Mouse (Mus musculus) neural tube, embryonic 15.5 days (tissue): ENCODE results near the gene Gm49361. TPM values are rescaled to one million over a fixed set of nuclear protein-coding genes. Genes with fewer than 3 reads are reported as not detected.

Source experiments
- ATAC-seq: fragments of 200-750 bp; cut with Nextera tagmentation; 2 replicates; pipeline ENCODE4 v1.8.0; 2017; ENCODE audit warnings: mild to moderate bottlenecking, moderate TSS enrichment, moderate library complexity; ENCODE audit not compliant: low FRiP score
- H3K27ac ChIP-seq: fragments of 300-500 bp; sonication (generic); replicated peaks from 2 replicates; pipeline ENCODE4 v1.5.1; 2015; ENCODE audit warnings: mild to moderate bottlenecking, inconsistent platforms
- H3K27me3 ChIP-seq: fragments of 300-500 bp; sonication (generic); replicated peaks from 2 replicates; pipeline ENCODE4 v1.6.1; 2015; ENCODE audit warnings: inconsistent platforms
- H3K36me3 ChIP-seq: fragments of 300-500 bp; sonication (generic); 2 replicates; pipeline ENCODE4 v1.6.1; 2015; ENCODE audit warnings: inconsistent platforms
- H3K4me1 ChIP-seq: fragments of 300-500 bp; sonication (generic); 2 replicates; pipeline ENCODE4 v1.6.1; 2015; ENCODE audit warnings: inconsistent platforms
- H3K4me2 ChIP-seq: fragments of 300-500 bp; sonication (generic); 2 replicates; pipeline ENCODE4 v1.6.1; 2015; ENCODE audit warnings: inconsistent platforms, mild to moderate bottlenecking, moderate library complexity
- H3K4me3 ChIP-seq: fragments of 300-500 bp; sonication (generic); replicated peaks from 2 replicates; pipeline ENCODE4 v1.5.1; 2015; ENCODE audit warnings: mild to moderate bottlenecking, inconsistent platforms
- H3K9ac ChIP-seq: fragments of 300-500 bp; sonication (generic); replicated peaks from 2 replicates; pipeline ENCODE4 v1.6.1; 2015; ENCODE audit warnings: mild to moderate bottlenecking, inconsistent platforms
- H3K9me3 ChIP-seq: fragments of 300-500 bp; sonication (generic); replicated peaks from 2 replicates; pipeline ENCODE4 v1.6.1; 2016; ENCODE audit warnings: inconsistent platforms
- WGBS: fragments of 180-500 bp; shearing (Covaris S2); methylation state at CpG from one replicate; pipeline ENCODE4 v1.1.7; 2015; ENCODE audit warnings: mixed read lengths; 5-methylcytosine and 5-hydroxymethylcytosine counted together
- polyA plus RNA-seq: library from polyadenylated mRNA; unstranded; fragments of >200 nt; fragmentation: Nextera tagmentation; extraction: Ambion mirVana; gene quantifications from 2 replicates; pipeline ENCODE4 v1.2.1, GENCODE M21; 2015

The Gm49361 gene
- polyA plus RNA-seq, result not detected in 2 replicates

- under 1% methylated on average over 66 of the region's 68 CpGs for WGBS
- H3K9ac ChIP-seq, result peak within 1 kb of the TSS; percentile 84
- no peaks in the 10 kb centered on the region for H3K27me3 ChIP-seq
- H3K9me3 ChIP-seq, result no peaks in the 10 kb centered on the region
- H3K4me2 ChIP-seq, result peak within 1 kb of the TSS; percentile 92
- peak within 1 kb of the TSS; percentile 87 for H3K4me3 ChIP-seq
- H3K36me3 ChIP-seq, result no peaks in the 10 kb centered on the region
- ATAC-seq, result peak; percentile 92
- peak within 1 kb of the TSS; percentile 85 for H3K27ac ChIP-seq
- H3K4me1 ChIP-seq, result peaks cover 29% of the 10 kb centered on the region
Observed at GRCm38 (mm10) chr14:57746001-57746771, at the start of gene Gm49361. Gene Gm49361, minus strand, starts transcription at chr14:57746103.

- H3K27ac ChIP-seq, result no peak overlapping the region
- no peak overlapping the region for H3K9ac ChIP-seq
- H3K9me3 ChIP-seq, result no peaks in the 10 kb centered on the region
- H3K4me3 ChIP-seq, result no peak overlapping the region
- no peak overlapping the region for H3K4me2 ChIP-seq
- no peaks in the 10 kb centered on the region for H3K27me3 ChIP-seq
- H3K36me3 ChIP-seq, result no peaks in the 10 kb centered on the region
- WGBS, result 87% methylated on average over 4 of the region's 4 CpGs
- ATAC-seq, result no peak
- H3K4me1 ChIP-seq, result no peaks in the 10 kb centered on the region
Observed at GRCm38 (mm10) chr14:57791171-57791570, 45.3 kb upstream of the Gm49361 start.

- H3K36me3 ChIP-seq, result no peaks in the 10 kb centered on the region
- WGBS, result 90% methylated on average over 9 of the region's 9 CpGs
- no peak overlapping the region for H3K4me3 ChIP-seq
- no peaks in the 10 kb centered on the region for H3K27me3 ChIP-seq
- no peaks in the 10 kb centered on the region for H3K4me1 ChIP-seq
- no peak overlapping the region for H3K9ac ChIP-seq
- ATAC-seq, result no peak
- H3K27ac ChIP-seq, result no peak overlapping the region
- no peak overlapping the region for H3K4me2 ChIP-seq
- no peaks in the 10 kb centered on the region for H3K9me3 ChIP-seq
Observed at GRCm38 (mm10) chr14:57789759-57790158, 43.9 kb upstream of the Gm49361 start.

- no peaks in the 10 kb centered on the region for H3K36me3 ChIP-seq
- H3K4me2 ChIP-seq, result no peak overlapping the region
- no peaks in the 10 kb centered on the region for H3K9me3 ChIP-seq
- H3K27ac ChIP-seq, result no peak overlapping the region
- no peak for ATAC-seq
- H3K4me3 ChIP-seq, result no peak overlapping the region
- 77% methylated on average over 2 of the region's 2 CpGs for WGBS
- no peak overlapping the region for H3K9ac ChIP-seq
- H3K27me3 ChIP-seq, result no peaks in the 10 kb centered on the region
- H3K4me1 ChIP-seq, result no peaks in the 10 kb centered on the region
Observed at GRCm38 (mm10) chr14:57789311-57789710, 43.4 kb upstream of the Gm49361 start.

- H3K9me3 ChIP-seq, result no peaks in the 10 kb centered on the region
- no peaks in the 10 kb centered on the region for H3K36me3 ChIP-seq
- H3K4me1 ChIP-seq, result no peaks in the 10 kb centered on the region
- no peak for ATAC-seq
- no peak overlapping the region for H3K9ac ChIP-seq
- no peak overlapping the region for H3K4me2 ChIP-seq
- 79% methylated on average over 4 of the region's 4 CpGs for WGBS
- H3K27ac ChIP-seq, result no peak overlapping the region
- H3K27me3 ChIP-seq, result no peaks in the 10 kb centered on the region
- H3K4me3 ChIP-seq, result no peak overlapping the region
Observed at GRCm38 (mm10) chr14:57787406-57787805, 41.5 kb upstream of the Gm49361 start.

- no peak for ATAC-seq
- Histone ChIP-seq H3K36me3 (no peaks in the 10 kb centered on the region), H3K27ac (no peak overlapping the region), H3K27me3 (no peaks in the 10 kb centered on the region), H3K4me2 (no peak overlapping the region), H3K4me1 (no peaks in the 10 kb centered on the region), H3K9ac (no peak overlapping the region), H3K4me3 (no peak overlapping the region), H3K9me3 (no peaks in the 10 kb centered on the region)
- 90% methylated on average over 6 of the region's 6 CpGs for WGBS
Observed at GRCm38 (mm10) chr14:57772157-57772815, 26.4 kb upstream of the Gm49361 start.

- Histone ChIP-seq H3K27me3 (no peaks in the 10 kb centered on the region), H3K4me2 (no peak overlapping the region), H3K36me3 (no peaks in the 10 kb centered on the region), H3K9ac (no peak overlapping the region), H3K4me1 (no peaks in the 10 kb centered on the region), H3K27ac (no peak overlapping the region), H3K4me3 (no peak overlapping the region), H3K9me3 (no peaks in the 10 kb centered on the region)
- WGBS, result 94% methylated on average over 5 of the region's 5 CpGs
- ATAC-seq, result no peak
Observed at GRCm38 (mm10) chr14:57769102-57769501, 23.2 kb upstream of the Gm49361 start.

- H3K36me3 ChIP-seq, result no peaks in the 10 kb centered on the region
- H3K9ac ChIP-seq, result no peak overlapping the region
- H3K4me1 ChIP-seq, result no peaks in the 10 kb centered on the region
- ATAC-seq, result no peak
- WGBS, result 51% methylated on average over 10 of the region's 10 CpGs
- H3K27me3 ChIP-seq, result no peaks in the 10 kb centered on the region
- H3K4me2 ChIP-seq, result no peak overlapping the region
- no peaks in the 10 kb centered on the region for H3K9me3 ChIP-seq
- no peak overlapping the region for H3K4me3 ChIP-seq
- no peak overlapping the region for H3K27ac ChIP-seq
Observed at GRCm38 (mm10) chr14:57760447-57761412, 14.8 kb upstream of the Gm49361 start.

GRCm38 (mm10) chr14:57758237-57758636, 12.3 kb upstream of the Gm49361 start, which contains the start of gene Lats2:
Gene Lats2, minus strand, starts transcription at chr14:57758388.
- H3K9ac ChIP-seq, result no peak within 1 kb of the TSS
- H3K27ac ChIP-seq, result no peak within 1 kb of the TSS
- no peaks in the 10 kb centered on the region for H3K4me1 ChIP-seq
- H3K36me3 ChIP-seq, result no peaks in the 10 kb centered on the region
- H3K4me3 ChIP-seq, result no peak within 1 kb of the TSS
- WGBS, result 85% methylated on average over 4 of the region's 4 CpGs
- H3K4me2 ChIP-seq, result no peak within 1 kb of the TSS
- no peak for ATAC-seq
- no peaks in the 10 kb centered on the region for H3K9me3 ChIP-seq
- no peaks in the 10 kb centered on the region for H3K27me3 ChIP-seq

GRCm38 (mm10) chr14:57756094-57756493, 10.2 kb upstream of the Gm49361 start:
- 82% methylated on average over 4 of the region's 4 CpGs for WGBS

GRCm38 (mm10) chr14:57755661-57756060, 9.8 kb upstream of the Gm49361 start:
- no peak for ATAC-seq
- no peak overlapping the region for H3K9ac ChIP-seq
- 93% methylated on average over 2 of the region's 2 CpGs for WGBS

More at GRCm38 (mm10) chr14:57756094-57756493, 10.2 kb upstream of the Gm49361 start:
- Histone ChIP-seq H3K4me3 (no peak overlapping the region), H3K4me1 (no peaks in the 10 kb centered on the region), H3K27ac (no peak overlapping the region), H3K27me3 (no peaks in the 10 kb centered on the region), H3K9ac (no peak overlapping the region), H3K4me2 (no peak overlapping the region), H3K36me3 (no peaks in the 10 kb centered on the region), H3K9me3 (no peaks in the 10 kb centered on the region)
- no peak for ATAC-seq

More at GRCm38 (mm10) chr14:57755661-57756060, 9.8 kb upstream of the Gm49361 start:
- Histone ChIP-seq H3K36me3 (no peaks in the 10 kb centered on the region), H3K4me2 (no peak overlapping the region), H3K27ac (no peak overlapping the region), H3K4me1 (no peaks in the 10 kb centered on the region), H3K27me3 (no peaks in the 10 kb centered on the region), H3K4me3 (no peak overlapping the region), H3K9me3 (no peaks in the 10 kb centered on the region)
